Mouse (Mus musculus) hindbrain, embryonic 13.5 days (tissue): Measurements from ENCODE around the gene G430095P16Rik. TPM values are rescaled to one million over a fixed set of nuclear protein-coding genes. Genes with fewer than 3 reads are reported as not detected.

Experiments used
- ATAC-seq: fragments of 200-750 bp; cut with Nextera tagmentation; 2 replicates; pipeline ENCODE4 v1.8.0; 2017; ENCODE audit warnings: moderate TSS enrichment; ENCODE audit not compliant: low FRiP score
- H3K27ac ChIP-seq: fragments of 300-500 bp; sonication (generic); 2 replicates; pipeline ENCODE4 v1.5.1; 2015; ENCODE audit warnings: inconsistent platforms, mild to moderate bottlenecking, moderate library complexity
- H3K27me3 ChIP-seq: fragments of 300-500 bp; sonication (generic); 2 replicates; pipeline ENCODE4 v1.6.1; 2015; ENCODE audit warnings: mild to moderate bottlenecking, inconsistent platforms
- H3K36me3 ChIP-seq: fragments of 300-500 bp; sonication (generic); 2 replicates; pipeline ENCODE4 v1.6.1; 2015; ENCODE audit warnings: mild to moderate bottlenecking, inconsistent platforms
- H3K4me1 ChIP-seq: fragments of 300-500 bp; sonication (generic); replicated peaks from 2 replicates; pipeline ENCODE4 v1.6.1; 2015; ENCODE audit warnings: inconsistent platforms
- H3K4me2 ChIP-seq: fragments of 300-500 bp; sonication (generic); 2 replicates; pipeline ENCODE4 v1.6.1; 2015; ENCODE audit warnings: inconsistent platforms, mild to moderate bottlenecking, moderate library complexity
- H3K4me3 ChIP-seq: fragments of 300-500 bp; sonication (generic); 2 replicates; pipeline ENCODE4 v1.5.1; 2015; ENCODE audit warnings: mild to moderate bottlenecking, inconsistent platforms
- H3K9ac ChIP-seq: fragments of 300-500 bp; sonication (generic); 2 replicates; pipeline ENCODE4 v1.6.1; 2015; ENCODE audit warnings: mild to moderate bottlenecking, inconsistent platforms
- H3K9me3 ChIP-seq: fragments of 300-500 bp; sonication (generic); 2 replicates; pipeline ENCODE4 v1.6.1; 2016; ENCODE audit warnings: inconsistent platforms
- WGBS: fragments of 180-500 bp; shearing (Covaris S2); methylation state at CpG from one replicate; pipeline ENCODE4 v1.1.7; 2015; 5-methylcytosine and 5-hydroxymethylcytosine counted together
- polyA plus RNA-seq: library from polyadenylated mRNA; unstranded; fragments of >200 nt; fragmentation: Nextera tagmentation; extraction: Ambion mirVana; gene quantifications from 2 replicates; pipeline ENCODE4 v1.2.1, GENCODE M21; 2015

Gene G430095P16Rik
- polyA plus RNA-seq, 1 experiment from 2014 or later = 1.0 TPM

DNA sequence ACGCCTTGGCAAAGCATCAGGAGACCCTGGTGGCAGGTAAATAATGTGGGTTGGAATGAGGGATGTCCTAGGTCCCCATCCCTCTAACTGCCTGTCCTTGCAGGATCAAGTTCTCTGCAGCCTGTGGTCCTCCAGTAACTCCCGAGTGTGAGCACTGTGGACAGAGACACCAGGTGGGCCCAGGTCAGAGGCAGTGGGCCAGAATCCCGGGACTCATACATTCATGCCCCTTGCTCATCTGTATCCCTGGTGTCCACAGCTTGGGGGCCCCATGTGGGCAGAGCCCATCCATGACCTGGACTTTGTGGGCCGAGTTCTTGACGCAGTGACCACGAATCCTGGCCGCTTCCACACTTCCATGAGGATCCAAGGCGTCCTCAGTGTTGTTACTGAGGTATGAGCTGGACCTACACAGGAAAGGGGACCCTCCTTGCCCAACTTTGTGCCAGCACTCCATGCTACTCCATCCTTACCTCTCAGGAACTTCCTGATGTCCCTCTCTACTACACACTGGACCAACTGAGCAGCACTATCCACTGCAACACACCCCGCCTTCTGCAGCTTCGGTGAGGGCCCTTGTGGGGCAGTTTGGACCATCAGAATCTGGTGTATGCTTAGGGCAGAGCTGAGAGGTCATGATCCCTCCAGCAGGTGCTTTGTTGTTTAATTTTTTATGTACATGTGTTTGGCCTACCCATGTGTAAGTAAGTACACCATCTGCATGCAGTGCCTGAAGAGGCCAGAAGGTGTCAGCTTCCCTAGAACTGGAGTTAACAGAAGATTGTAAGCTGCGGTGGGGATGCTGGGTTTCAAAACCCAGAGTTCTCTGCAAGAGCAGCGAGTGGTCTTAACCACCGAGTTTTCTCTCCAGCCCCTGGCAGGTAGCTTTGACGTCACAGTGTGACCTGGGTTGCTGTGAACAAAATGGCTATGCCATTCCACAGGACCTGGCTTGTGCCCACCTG lies 25.4 kb upstream of the G430095P16Rik start:
- no peak for ATAC-seq
- H3K36me3 ChIP-seq = peaks cover 66% of the 10 kb centered on the region

DNA sequence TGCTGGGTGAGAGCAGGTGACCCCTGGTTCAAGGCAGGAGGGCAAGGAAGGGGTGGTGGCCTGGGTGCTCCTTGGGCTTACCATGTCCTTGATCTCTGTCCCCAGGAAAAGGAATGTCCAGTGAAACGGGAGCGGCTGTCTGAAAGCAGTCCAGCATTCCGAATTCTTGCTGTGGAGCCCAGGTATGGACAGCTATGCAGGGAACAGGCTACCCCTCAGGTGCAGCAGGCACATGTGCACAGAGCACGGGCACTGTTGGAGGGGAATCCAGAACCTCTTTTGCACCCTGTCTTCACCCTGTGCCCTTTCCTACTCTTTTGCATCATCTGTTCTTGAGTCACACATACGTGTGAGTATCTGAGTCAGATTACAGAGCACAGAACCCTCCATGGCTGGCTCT lies 24.5 kb upstream of the G430095P16Rik start:
- Histone ChIP-seq H3K4me1 (peaks cover 13% of the 10 kb centered on the region; the same call in 1 of the 2 replicates), H3K36me3 (peaks cover 59% of the 10 kb centered on the region), H3K27me3 (peaks cover 35% of the 10 kb centered on the region), H3K4me3 (no peak overlapping the region), H3K9me3 (no peaks in the 10 kb centered on the region), H3K4me2 (no peak overlapping the region), H3K9ac (no peak overlapping the region), H3K27ac (no peak overlapping the region)
- WGBS = 95% methylated on average over 5 of the region's 5 CpGs
- no peak for ATAC-seq

More for the DNA sequence above, 25.4 kb upstream of the G430095P16Rik start:
- Histone ChIP-seq H3K9ac (no peak overlapping the region), H3K27ac (no peak overlapping the region), H3K4me1 (peaks cover 13% of the 10 kb centered on the region; the same call in 1 of the 2 replicates), H3K9me3 (no peaks in the 10 kb centered on the region), H3K4me3 (no peak overlapping the region), H3K27me3 (peaks cover 27% of the 10 kb centered on the region), H3K4me2 (no peak overlapping the region)
- WGBS = 92% methylated on average over 14 of the region's 14 CpGs

DNA sequence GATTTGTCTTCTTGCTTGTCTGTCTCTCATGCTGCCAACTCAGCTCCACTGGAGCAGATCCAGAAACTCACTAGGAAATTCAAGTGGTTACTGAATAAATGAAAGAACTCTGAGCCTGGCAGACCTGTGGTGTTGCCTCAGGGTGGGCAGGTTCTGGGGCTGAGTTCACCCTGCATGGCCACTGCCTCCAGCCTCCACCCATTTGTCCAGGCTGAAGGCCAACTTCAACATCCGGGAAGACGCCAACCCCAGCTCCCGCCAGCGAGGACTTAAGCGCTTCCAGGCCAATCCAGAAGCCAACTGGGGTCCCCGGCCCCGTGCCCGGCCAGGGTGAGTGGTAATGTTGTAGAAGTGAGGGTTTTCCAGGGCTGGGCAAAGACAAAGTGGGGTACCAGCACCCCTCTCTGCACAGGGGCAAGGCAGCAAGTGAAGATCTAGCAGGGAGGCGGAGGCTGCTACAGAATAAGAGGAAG lies 23.8 kb upstream of the G430095P16Rik start:
- Histone ChIP-seq H3K9ac (no peak overlapping the region), H3K36me3 (peaks cover 52% of the 10 kb centered on the region), H3K9me3 (no peaks in the 10 kb centered on the region), H3K4me3 (no peak overlapping the region), H3K27ac (no peak overlapping the region), H3K27me3 (peaks cover 42% of the 10 kb centered on the region), H3K4me1 (peaks cover 17% of the 10 kb centered on the region), H3K4me2 (no peak overlapping the region)
- ATAC-seq = no peak
- WGBS = 95% methylated on average over 9 of the region's 9 CpGs

DNA sequence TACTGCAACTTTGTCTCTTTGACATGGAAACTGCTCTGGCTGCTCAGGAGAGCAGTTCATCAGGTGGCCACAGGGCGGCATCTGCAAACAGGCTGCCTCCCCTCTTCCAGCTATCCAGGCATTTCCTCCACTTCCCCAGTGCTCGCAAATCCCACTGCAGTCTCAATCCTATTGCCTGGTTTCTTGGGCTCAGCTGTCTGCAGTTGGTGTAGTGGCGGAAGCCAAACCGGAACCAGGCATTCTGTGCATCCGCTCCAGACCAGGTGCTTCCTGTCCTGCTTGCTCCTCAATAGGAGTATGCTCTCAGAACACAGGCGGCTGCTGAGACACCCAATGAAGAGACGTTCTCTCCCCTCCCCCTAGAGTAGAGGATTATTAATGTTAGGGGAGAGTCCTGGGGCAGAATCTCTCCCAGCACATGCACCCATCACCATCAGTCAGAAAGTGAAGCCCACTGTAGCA lies 22.9 kb upstream of the G430095P16Rik start:
- Histone ChIP-seq H3K27ac (peak overlapping the region; percentile 68), H3K4me3 (no peak overlapping the region), H3K4me2 (no peak overlapping the region), H3K27me3 (peaks cover 51% of the 10 kb centered on the region), H3K9me3 (no peaks in the 10 kb centered on the region), H3K4me1 (peaks cover 24% of the 10 kb centered on the region), H3K9ac (no peak overlapping the region), H3K36me3 (peaks cover 43% of the 10 kb centered on the region)
- ATAC-seq = no peak
- 54% methylated on average over 7 of the region's 7 CpGs for WGBS

DNA sequence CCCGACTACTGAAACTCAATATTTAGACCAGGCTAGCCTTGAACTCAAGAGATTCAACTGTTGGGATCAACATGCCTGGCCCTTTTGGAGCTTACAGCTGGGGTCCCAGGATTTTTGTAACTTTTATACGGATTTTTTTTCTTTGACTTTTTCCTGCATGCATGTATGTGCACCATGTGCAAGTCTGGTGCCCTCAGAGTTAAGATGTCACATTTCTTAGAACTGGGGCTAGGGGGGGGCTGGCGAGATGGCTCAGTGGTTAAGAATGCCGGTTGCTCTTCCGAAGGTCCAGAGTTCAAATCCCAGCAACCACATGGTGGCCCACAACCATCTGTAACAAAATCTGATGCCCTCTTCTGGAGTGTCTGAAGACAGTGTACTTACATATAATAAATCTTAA lies 22.3 kb upstream of the G430095P16Rik start:
- peaks cover 38% of the 10 kb centered on the region for H3K36me3 ChIP-seq
- H3K27ac ChIP-seq = peak overlapping the region; percentile 68
- no peak for ATAC-seq
- no peak overlapping the region for H3K4me3 ChIP-seq
- WGBS = 78% methylated on average over 5 of the region's 5 CpGs
- H3K27me3 ChIP-seq = peaks cover 57% of the 10 kb centered on the region
- peaks cover 30% of the 10 kb centered on the region for H3K4me1 ChIP-seq
- H3K9ac ChIP-seq = no peak overlapping the region
- H3K4me2 ChIP-seq = no peak overlapping the region
- H3K9me3 ChIP-seq = no peaks in the 10 kb centered on the region

DNA sequence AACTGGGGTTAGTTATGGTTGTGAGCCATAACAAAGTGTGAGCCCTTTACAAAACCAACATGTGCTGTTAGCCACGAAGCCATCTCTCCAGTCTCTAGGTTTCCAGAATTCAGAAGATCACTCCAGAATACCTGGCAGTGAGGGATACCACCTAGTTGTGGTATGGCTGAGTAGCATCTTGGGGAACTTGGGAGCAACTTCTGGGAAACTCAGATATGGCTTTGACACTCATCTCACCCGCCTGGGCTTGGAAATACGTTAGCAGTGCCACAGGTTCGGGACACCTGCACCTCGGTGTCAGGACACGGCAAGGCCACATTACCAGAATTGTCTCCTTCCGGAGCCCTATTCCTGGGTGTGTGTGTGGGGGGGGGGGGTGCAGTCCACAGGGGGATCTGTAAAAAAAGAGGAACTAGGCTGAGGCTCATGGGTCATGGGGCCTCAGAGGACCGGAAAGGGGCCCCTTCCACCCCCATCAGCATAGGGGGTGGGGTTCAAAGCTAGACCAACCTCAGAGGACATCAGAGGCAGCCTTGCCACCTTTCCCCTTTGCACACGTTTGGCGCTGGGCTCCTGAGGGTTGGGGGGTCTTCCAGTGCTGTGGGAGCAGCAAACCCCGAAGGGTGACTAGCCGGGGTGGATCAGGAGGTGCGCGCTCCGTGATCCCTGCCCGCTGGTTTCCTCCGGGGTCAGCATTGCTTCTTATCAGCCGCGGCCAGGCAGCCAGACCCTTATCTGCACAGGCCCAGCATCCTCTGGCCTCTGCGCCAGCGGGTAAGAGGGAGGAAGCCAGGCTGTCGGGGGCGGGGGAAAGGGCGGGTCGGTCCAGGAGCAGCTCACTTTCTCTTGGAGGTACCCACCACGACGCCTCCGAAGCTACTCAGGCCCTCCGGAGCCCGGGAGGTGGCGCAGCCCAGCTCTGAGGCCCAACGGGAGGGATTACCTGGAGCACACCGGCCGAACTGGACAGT lies 21.6 kb upstream of the G430095P16Rik start, which contains the start of gene Lyl1:
Gene Lyl1 (plus strand): TSS at position 517 of the 971 bp plus-strand sequence.
- H3K9ac ChIP-seq = peak within 1 kb of the TSS; percentile 46

DNA sequence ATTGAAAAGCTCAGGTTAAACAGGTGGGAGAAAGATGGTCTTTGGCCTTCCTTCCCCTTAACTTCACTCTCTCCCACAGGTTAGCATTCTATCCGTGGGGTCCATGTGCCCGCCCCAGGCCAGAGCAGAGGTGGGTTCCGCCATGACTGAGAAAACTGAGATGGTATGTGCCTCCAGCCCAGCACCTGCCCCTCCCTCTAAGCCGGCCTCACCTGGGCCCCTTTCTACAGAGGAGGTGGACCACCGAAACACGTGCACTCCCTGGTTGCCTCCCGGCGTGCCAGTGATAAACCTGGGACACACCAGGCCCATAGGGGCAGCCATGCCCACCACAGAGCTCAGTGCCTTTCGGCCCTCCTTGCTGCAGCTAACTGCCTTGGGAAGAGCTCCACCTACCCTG lies 20.2 kb upstream of the G430095P16Rik start:
- peaks cover 25% of the 10 kb centered on the region for H3K36me3 ChIP-seq
- H3K27me3 ChIP-seq = peaks cover 74% of the 10 kb centered on the region
- H3K4me1 ChIP-seq = peaks cover 44% of the 10 kb centered on the region
- 77% methylated on average over 9 of the region's 9 CpGs for WGBS
- H3K4me2 ChIP-seq = peak overlapping the region; percentile 35
- H3K9ac ChIP-seq = no peak overlapping the region
- no peaks in the 10 kb centered on the region for H3K9me3 ChIP-seq
- no peak overlapping the region for H3K27ac ChIP-seq
- ATAC-seq = no peak
- peak overlapping the region; percentile 17 for H3K4me3 ChIP-seq

More for the DNA sequence above, 21.6 kb upstream of the G430095P16Rik start, which contains the start of gene Lyl1:
- 14% methylated on average over 33 of the region's 34 CpGs for WGBS
- H3K9me3 ChIP-seq = no peaks in the 10 kb centered on the region
- peaks cover 37% of the 10 kb centered on the region for H3K36me3 ChIP-seq
- peak within 1 kb of the TSS; percentile 35 for H3K4me2 ChIP-seq
- ATAC-seq = no peak
- peaks cover 60% of the 10 kb centered on the region for H3K27me3 ChIP-seq
- H3K4me3 ChIP-seq = peak within 1 kb of the TSS; percentile 17
- H3K27ac ChIP-seq = peak within 1 kb of the TSS; percentile 68
- H3K4me1 ChIP-seq = peaks cover 33% of the 10 kb centered on the region

DNA sequence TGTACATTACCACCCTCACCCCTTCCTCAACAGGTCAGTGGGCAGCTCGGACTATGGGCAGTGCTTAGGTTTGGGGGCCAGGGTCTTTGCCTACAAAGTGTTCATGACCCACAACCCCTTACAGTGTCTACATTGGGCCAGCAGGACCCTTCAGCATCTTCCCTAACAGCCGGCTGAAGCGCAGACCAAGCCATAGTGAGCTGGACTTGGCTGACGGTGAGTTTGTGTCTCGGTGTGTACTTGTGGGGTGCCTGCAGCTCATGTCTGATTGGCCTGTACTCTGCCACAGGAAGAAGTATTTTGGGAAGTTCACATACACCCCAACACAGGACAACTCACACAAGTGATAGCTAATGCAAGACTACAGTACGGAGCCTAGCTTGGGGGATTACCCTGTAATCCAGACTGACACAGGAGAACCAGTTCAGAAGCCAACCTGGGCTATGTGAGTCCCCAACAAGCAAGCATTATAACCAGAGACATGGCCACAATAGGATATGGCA lies 19.8 kb upstream of the G430095P16Rik start:
- no peak overlapping the region for H3K4me3 ChIP-seq
- peaks cover 49% of the 10 kb centered on the region for H3K4me1 ChIP-seq
- ATAC-seq = no peak
- no peak overlapping the region for H3K9ac ChIP-seq
- peaks cover 20% of the 10 kb centered on the region for H3K36me3 ChIP-seq
- H3K4me2 ChIP-seq = peak overlapping the region; percentile 35
- 78% methylated on average over 6 of the region's 6 CpGs for WGBS
- H3K27ac ChIP-seq = no peak overlapping the region
- peaks cover 78% of the 10 kb centered on the region for H3K27me3 ChIP-seq
- no peaks in the 10 kb centered on the region for H3K9me3 ChIP-seq

DNA sequence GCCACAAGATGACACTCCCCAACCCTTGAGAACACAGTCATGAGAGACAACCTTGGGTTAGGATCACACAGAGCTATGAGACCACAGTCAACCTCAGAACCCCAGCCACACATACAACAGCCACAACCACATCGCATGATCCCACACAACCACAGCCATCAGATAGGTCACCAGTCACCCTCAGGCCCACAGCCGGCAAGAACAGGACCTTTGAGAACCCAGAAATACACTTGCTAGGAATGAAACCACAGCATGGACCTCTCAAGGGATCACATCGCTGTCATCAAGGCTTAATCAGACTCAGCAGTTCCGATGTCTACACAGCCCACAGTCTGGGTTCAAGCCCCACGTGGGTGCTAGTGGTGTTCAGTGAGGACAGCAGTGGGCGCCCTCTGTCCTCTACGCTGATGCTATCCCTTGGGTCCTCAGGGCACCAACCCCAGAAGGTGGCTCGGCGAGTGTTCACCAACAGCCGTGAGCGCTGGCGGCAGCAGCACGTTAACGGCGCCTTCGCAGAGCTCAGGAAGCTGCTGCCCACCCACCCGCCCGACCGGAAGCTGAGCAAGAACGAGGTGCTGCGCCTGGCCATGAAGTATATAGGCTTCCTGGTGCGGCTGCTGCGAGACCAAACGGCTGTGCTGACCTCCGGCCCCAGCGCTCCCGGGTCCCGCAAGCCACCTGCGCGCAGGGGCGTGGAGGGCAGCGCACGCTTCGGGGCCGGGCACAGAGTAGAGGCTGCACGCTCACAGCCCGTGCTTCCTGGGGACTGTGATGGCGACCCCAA lies 19.1 kb upstream of the G430095P16Rik start:
- Histone ChIP-seq H3K27ac (peak overlapping the region; percentile 69), H3K4me2 (peak overlapping the region; percentile 35), H3K36me3 (peaks cover 14% of the 10 kb centered on the region), H3K4me3 (peak overlapping the region; percentile 23), H3K27me3 (peaks cover 82% of the 10 kb centered on the region), H3K9ac (0 out of 2 replicates have a peak overlapping the region, but pooled peaks have one; percentile 46), H3K4me1 (peaks cover 54% of the 10 kb centered on the region), H3K9me3 (no peaks in the 10 kb centered on the region)
- ATAC-seq = no peak
- WGBS = 11% methylated on average over 38 of the region's 38 CpGs

DNA sequence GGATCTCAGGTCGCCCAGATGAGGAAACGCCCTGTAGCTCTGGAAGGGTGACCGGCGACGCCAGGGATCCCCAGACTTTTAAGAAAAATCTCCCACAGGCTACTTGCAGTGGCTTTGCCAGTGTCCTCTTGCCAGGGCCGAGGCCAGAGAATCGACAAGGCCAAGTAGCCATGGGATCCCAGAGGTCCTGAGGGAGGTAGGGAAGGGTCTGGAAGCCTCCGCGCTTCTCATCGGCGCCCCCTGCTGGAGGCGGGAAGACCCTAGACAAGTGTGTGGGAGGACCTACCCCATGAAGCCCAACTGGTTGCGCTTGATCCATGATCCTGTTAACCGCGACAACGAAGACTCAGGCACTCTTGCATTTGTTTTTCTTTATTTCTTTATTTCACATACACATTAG lies 18.5 kb upstream of the G430095P16Rik start:
- Histone ChIP-seq H3K27me3 (peaks cover 87% of the 10 kb centered on the region), H3K36me3 (peaks cover 7% of the 10 kb centered on the region), H3K9ac (0 out of 2 replicates have a peak overlapping the region, but pooled peaks have one; percentile 46), H3K4me1 (peaks cover 61% of the 10 kb centered on the region), H3K4me3 (peak overlapping the region; percentile 23), H3K9me3 (no peaks in the 10 kb centered on the region), H3K4me2 (peak overlapping the region; percentile 48), H3K27ac (peak overlapping the region; percentile 69)
- no peak for ATAC-seq
- WGBS = 2% methylated on average over 16 of the region's 16 CpGs
